In the genomic region with DNA sequence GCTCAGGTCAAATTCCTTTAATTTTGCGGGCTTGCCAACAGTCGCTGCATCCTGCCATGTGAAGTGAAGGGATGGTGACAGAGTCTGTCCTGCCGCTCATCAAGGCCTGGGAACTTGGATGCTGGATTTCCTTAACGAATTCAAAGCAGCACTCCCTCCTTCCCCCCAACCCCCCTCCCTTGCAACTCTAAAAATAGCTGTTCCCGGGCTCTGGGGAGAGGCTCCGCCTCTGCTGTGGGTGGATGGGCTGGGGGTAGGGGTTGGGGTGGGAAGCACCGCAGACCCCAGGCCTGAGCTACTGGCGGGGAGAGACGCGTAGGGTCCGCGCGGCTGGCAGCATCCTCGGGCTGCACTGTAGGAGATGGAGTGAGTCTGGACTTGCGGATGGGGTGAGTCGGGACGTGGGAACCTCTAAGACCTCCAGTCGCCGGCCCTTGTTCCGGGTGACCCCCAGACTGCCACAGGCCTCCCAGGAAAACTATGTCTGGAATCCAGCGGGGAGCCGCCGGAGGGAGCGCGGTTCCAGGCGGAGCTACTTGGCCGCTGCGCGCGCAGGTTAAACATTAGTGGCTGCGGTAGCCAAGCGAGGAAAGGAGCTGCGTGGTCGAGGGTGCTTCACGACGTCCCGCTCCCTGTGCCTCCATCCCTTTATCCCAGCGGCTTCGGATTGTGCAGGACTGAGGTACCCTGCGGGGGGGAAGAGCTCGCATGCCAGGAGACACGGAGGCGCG, we compare ENCODE assay signal across 8 mouse cellular contexts. TPM values are rescaled to one million over a fixed set of nuclear protein-coding genes. Genes with fewer than 3 reads are reported as not detected.
DNase-seq lines count a peak whose midpoint lies in the region; ATAC-seq and TF ChIP-seq lines count a peak whose summit lies in the region.

A gene (plus strand): TSS at position 216 of the 731 bp plus-strand sequence.

- no peak for TF ChIP-seq POLR2A in liver, adult 2 months (IDR thresholded peaks at IDR 0.05; ENCODE audit: extremely low read depth, insufficient read depth, low read length)

- H3K79me2 ChIP-seq in liver, adult 2 months (ENCODE audit: control insufficient read depth, insufficient read depth, low read length): no peaks in the 10 kb centered on the region

- peaks cover 21% of the 10 kb centered on the region for H3K4me1 ChIP-seq in heart, embryonic 11.5 days (ENCODE audit: control insufficient read depth, insufficient read depth, low read length)
- peaks cover 32% of the 10 kb centered on the region for H3K4me1 ChIP-seq in kidney, embryonic 16.5 days (ENCODE audit: insufficient read depth, low read length)
- H3K4me1 ChIP-seq in liver, adult 2 months (ENCODE audit: control insufficient read depth, insufficient read depth, low read length): no peaks in the 10 kb centered on the region
- peaks cover 25% of the 10 kb centered on the region for H3K4me1 ChIP-seq in neural tube, embryonic 12.5 days

- peak within 1 kb of the TSS; percentile 73 for H3K4me3 ChIP-seq in heart, embryonic 11.5 days (ENCODE audit: low read depth, low read length)
- H3K4me3 ChIP-seq in kidney, embryonic 16.5 days (ENCODE audit: low read length): peak within 1 kb of the TSS; percentile 67
- peak within 1 kb of the TSS; percentile 60 for H3K4me3 ChIP-seq in liver, adult 2 months (ENCODE audit: insufficient read depth, low read depth, low read length)
- peak within 1 kb of the TSS; percentile 58 for H3K4me3 ChIP-seq in neural tube, embryonic 12.5 days

- peak within 1 kb of the TSS; percentile 70 for H3K27ac ChIP-seq in heart, embryonic 11.5 days (ENCODE audit: low read depth, low read length)
- H3K27ac ChIP-seq in kidney, embryonic 16.5 days (ENCODE audit: low read length): peak within 1 kb of the TSS; percentile 97
- H3K27ac ChIP-seq in liver, adult 2 months (replicated peaks; ENCODE audit: insufficient read depth, low read depth, low read length): 0 out of 2 replicates have a peak within 1 kb of the TSS, but pooled peaks have one; percentile 14
- peak within 1 kb of the TSS; percentile 8; the same call in 1 of the 2 replicates for H3K27ac ChIP-seq in neural tube, embryonic 12.5 days

- DNase-seq in thymus, postnatal 4 days: peak; percentile 9
- DNase-seq in thymus, postnatal 0 days (ENCODE audit: low spot score): no peak
- DNase-seq in fibroblast of lung, adult 2 months (ENCODE audit: low read depth): peak; percentile 68
- DNase-seq in liver, adult 2 months (ENCODE audit: extremely low read depth, low read depth, low spot score): no peak
- DNase-seq in urinary bladder, postnatal 10 days (ENCODE audit: low spot score): peak; percentile 22

- no peaks in the 10 kb centered on the region for H3K9me3 ChIP-seq in heart, embryonic 11.5 days (replicated peaks; ENCODE audit: control insufficient read depth, low read length)
- no peaks in the 10 kb centered on the region for H3K9me3 ChIP-seq in kidney, embryonic 16.5 days (ENCODE audit: low read length)
- no peaks in the 10 kb centered on the region for H3K9me3 ChIP-seq in neural tube, embryonic 12.5 days

- H3K36me3 ChIP-seq in heart, embryonic 11.5 days (ENCODE audit: control insufficient read depth, insufficient read depth, low read length): 0 out of 2 replicates have a peak, but pooled peaks cover 2% of the 10 kb centered on the region
- H3K36me3 ChIP-seq in kidney, embryonic 16.5 days (ENCODE audit: insufficient read depth, low read length): peaks cover 6% of the 10 kb centered on the region; the same call in 1 of the 2 replicates
- H3K36me3 ChIP-seq in liver, adult 2 months (ENCODE audit: control insufficient read depth, insufficient read depth, low read length): no peaks in the 10 kb centered on the region
- peaks cover 5% of the 10 kb centered on the region for H3K36me3 ChIP-seq in neural tube, embryonic 12.5 days

- H3K4me2 ChIP-seq in heart, embryonic 11.5 days: peak within 1 kb of the TSS; percentile 75
- H3K4me2 ChIP-seq in kidney, embryonic 16.5 days (replicated peaks; ENCODE audit: low read depth, low read length): peak within 1 kb of the TSS; percentile 79
- peak within 1 kb of the TSS; percentile 80 for H3K4me2 ChIP-seq in neural tube, embryonic 12.5 days (replicated peaks)

- under 1% methylated on average over 44 of the region's 44 CpGs for WGBS in heart, embryonic 11.5 days (ENCODE audit: insufficient replicate concordance)
- WGBS in kidney, embryonic 16.5 days: under 1% methylated on average over 44 of the region's 44 CpGs
- 4% methylated on average over 44 of the region's 44 CpGs for WGBS in liver, adult 2 months
- under 1% methylated on average over 44 of the region's 44 CpGs for WGBS in neural tube, embryonic 12.5 days

- peak; percentile 86 for ATAC-seq in heart, embryonic 11.5 days (replicated peaks; ENCODE audit: insufficient number of reproducible peaks, low FRiP score, low TSS enrichment)
- peak; percentile 93 for ATAC-seq in kidney, embryonic 16.5 days (ENCODE audit: low FRiP score, low TSS enrichment)
- ATAC-seq in neural tube, embryonic 12.5 days (ENCODE audit: low FRiP score, low read depth): peak; percentile 89

- peak within 1 kb of the TSS; percentile 74 for H3K9ac ChIP-seq in heart, embryonic 11.5 days (ENCODE audit: low read depth, low read length)
- H3K9ac ChIP-seq in kidney, embryonic 16.5 days (replicated peaks; ENCODE audit: low read length): peak within 1 kb of the TSS; percentile 82
- peak within 1 kb of the TSS; percentile 40 for H3K9ac ChIP-seq in liver, adult 2 months (ENCODE audit: low read depth, low read length)
- peak within 1 kb of the TSS; percentile 75 for H3K9ac ChIP-seq in neural tube, embryonic 12.5 days

- no peaks in the 10 kb centered on the region for H3K27me3 ChIP-seq in heart, embryonic 11.5 days (ENCODE audit: control insufficient read depth, insufficient read depth, low read length)
- H3K27me3 ChIP-seq in kidney, embryonic 16.5 days (ENCODE audit: insufficient read depth, low read length): no peaks in the 10 kb centered on the region
- H3K27me3 ChIP-seq in liver, adult 2 months (ENCODE audit: control insufficient read depth, insufficient read depth, low read length): no peaks in the 10 kb centered on the region
- no peaks in the 10 kb centered on the region for H3K27me3 ChIP-seq in neural tube, embryonic 12.5 days (replicated peaks)

- no peak for TF ChIP-seq CTCF in liver, adult 2 months (IDR thresholded peaks at IDR 0.05; ENCODE audit: low read depth, low read length)

RNA-seq across cellular contexts. Expression of the gene that starts here (rescaled TPM):
- polyA plus RNA-seq in thymus, postnatal 0 days (2015; fragmentation: Nextera tagmentation; extraction: Ambion mirVana): 2.2 and 2.3 TPM in 2 replicates
- polyA plus RNA-seq in heart, embryonic 11.5 days (2014; fragmentation: Nextera tagmentation; extraction: Ambion mirVana): 16.5 and 16.6 TPM in 2 replicates
- polyA plus RNA-seq in kidney, embryonic 16.5 days (2015; fragmentation: Nextera tagmentation; extraction: Ambion mirVana): 27.4 and 27.6 TPM in 2 replicates
- 0.46 and 0.47 TPM in 2 replicates for total RNA-seq in liver, adult 2 months (2014; rRNA removed)
- polyA plus RNA-seq in liver, adult 2 months (2012; rRNA removed): 0.20 and 0.22 TPM in 2 replicates
- 13.4 and 14.7 TPM in 2 replicates for polyA plus RNA-seq in neural tube, embryonic 12.5 days (2016; fragmentation: Nextera tagmentation; extraction: Ambion mirVana)

Comparison
In these comparisons a context has a peak if more than half of its experiments do, and no peak if none do; other contexts are left out.
1. DNase-seq: peak in thymus, postnatal 4 days (single experiment), fibroblast of lung, adult 2 months (single experiment) and urinary bladder, postnatal 10 days (single experiment); none in thymus, postnatal 0 days (single experiment) and liver, adult 2 months (single experiment).
2. H3K27ac ChIP-seq: peak in every context shown above with its lines; median percentile 97 in kidney, embryonic 16.5 days; 70 in heart, embryonic 11.5 days; 14 in liver, adult 2 months; 8 in neural tube, embryonic 12.5 days.
3. Peak in every context shown above with its lines, with median percentiles within 50 percentile points of each other: ATAC-seq, H3K4me2 ChIP-seq, H3K4me3 ChIP-seq and H3K9ac ChIP-seq.